Mouse (Mus musculus) C2C12 (cell line): ENCODE data around the gene Nol4l.

Source experiments
- CTCF ChIP-seq: IDR thresholded peaks from one replicate; pipeline ENCODE4 v1.5.1; 2011; ENCODE audit not compliant: control insufficient read depth, insufficient read depth, insufficient read length
- FOSL1 ChIP-seq: IDR thresholded peaks from one replicate; pipeline ENCODE4 v1.8.0; 2011; ENCODE audit warnings: mild to moderate bottlenecking, low read length; ENCODE audit not compliant: poor library complexity, insufficient read depth, severe bottlenecking
- MAX ChIP-seq: IDR thresholded peaks from one replicate; pipeline ENCODE4 v1.6.1; 2011; ENCODE audit warnings: mild to moderate bottlenecking, control low read depth
- MYOD1 ChIP-seq: IDR thresholded peaks from one replicate; pipeline ENCODE4 v1.6.1; 2011; ENCODE audit warnings: low read depth; ENCODE audit not compliant: control insufficient read depth, insufficient read length
- MYOG ChIP-seq: IDR thresholded peaks from one replicate; pipeline ENCODE4 v1.6.1; 2011; ENCODE audit not compliant: control insufficient read depth, insufficient read length; ENCODE audit errors: extremely low read depth
- USF1 ChIP-seq: IDR thresholded peaks from one replicate; pipeline ENCODE4 v1.6.1; 2011; ENCODE audit warnings: low read depth, mild to moderate bottlenecking, control low read depth, moderate library complexity

- no peak for TF ChIP-seq MYOD1
- no peak for TF ChIP-seq MAX
- no peak for TF ChIP-seq CTCF
- no peak for TF ChIP-seq FOSL1
- no peak for TF ChIP-seq MYOG
- TF ChIP-seq USF1: no peak
These were observed 6.1 kb downstream of the Nol4l start for GRCm38 (mm10) chr2:153523656-153524055.
